Mouse (Mus musculus): ENCODE results near the gene Islr2.

The Islr2 gene

GRCm38 (mm10) chr9:58220218-58220903 is 16.2 kb upstream of the Islr2 start:
- DNase-seq (ENCODE audit: low spot score) = no peak

- DNase-seq (ENCODE audit: low spot score) = no peak
These were observed 14.4 kb upstream of the Islr2 start for GRCm38 (mm10) chr9:58218539-58218938.

- DNase-seq (ENCODE audit: low spot score) = no peak
These were observed 12.3 kb upstream of the Islr2 start for GRCm38 (mm10) chr9:58216402-58216801.

GRCm38 (mm10) chr9:58214519-58215180 is 10.5 kb upstream of the Islr2 start:
- no peak for DNase-seq (ENCODE audit: low spot score)

- DNase-seq (ENCODE audit: low spot score) = no peak
These were observed 9.7 kb upstream of the Islr2 start for GRCm38 (mm10) chr9:58213865-58214264.

- no peak for DNase-seq (ENCODE audit: low spot score)
These were observed 9.3 kb upstream of the Islr2 start for GRCm38 (mm10) chr9:58213377-58213776.

- no peak for DNase-seq (ENCODE audit: low spot score)
These were observed 6.1 kb upstream of the Islr2 start for GRCm38 (mm10) chr9:58210304-58210627.

- no peak for DNase-seq (ENCODE audit: low spot score)
These were observed 5.6 kb upstream of the Islr2 start for GRCm38 (mm10) chr9:58209462-58210303.

GRCm38 (mm10) chr9:58206013-58206412 is 1.9 kb upstream of the Islr2 start:
- no peak for DNase-seq (ENCODE audit: low spot score)

- DNase-seq (ENCODE audit: low spot score) = peak; percentile 81
These were observed 405 bp upstream of the Islr2 start for GRCm38 (mm10) chr9:58204448-58205000.

GRCm38 (mm10) chr9:58202676-58203453 is 1.3 kb downstream of the Islr2 start:
- DNase-seq (ENCODE audit: low spot score) = no peak

- no peak for DNase-seq (ENCODE audit: low spot score)
These were observed 2.1 kb downstream of the Islr2 start for GRCm38 (mm10) chr9:58201861-58202549.

- no peak for DNase-seq (ENCODE audit: low spot score)
These were observed 2.9 kb downstream of the Islr2 start for GRCm38 (mm10) chr9:58201091-58201842.

GRCm38 (mm10) chr9:58200270-58201090 is 3.6 kb downstream of the Islr2 start:
- no peak for DNase-seq (ENCODE audit: low spot score)

GRCm38 (mm10) chr9:58199381-58200269 is 4.5 kb downstream of the Islr2 start:
- DNase-seq (ENCODE audit: low spot score) = no peak

- DNase-seq (ENCODE audit: low spot score) = no peak
These were observed 5.2 kb downstream of the Islr2 start for GRCm38 (mm10) chr9:58198801-58199371.

GRCm38 (mm10) chr9:58197781-58198701 is 6.1 kb downstream of the Islr2 start:
- no peak for DNase-seq (ENCODE audit: low spot score)
